In the genomic region with DNA sequence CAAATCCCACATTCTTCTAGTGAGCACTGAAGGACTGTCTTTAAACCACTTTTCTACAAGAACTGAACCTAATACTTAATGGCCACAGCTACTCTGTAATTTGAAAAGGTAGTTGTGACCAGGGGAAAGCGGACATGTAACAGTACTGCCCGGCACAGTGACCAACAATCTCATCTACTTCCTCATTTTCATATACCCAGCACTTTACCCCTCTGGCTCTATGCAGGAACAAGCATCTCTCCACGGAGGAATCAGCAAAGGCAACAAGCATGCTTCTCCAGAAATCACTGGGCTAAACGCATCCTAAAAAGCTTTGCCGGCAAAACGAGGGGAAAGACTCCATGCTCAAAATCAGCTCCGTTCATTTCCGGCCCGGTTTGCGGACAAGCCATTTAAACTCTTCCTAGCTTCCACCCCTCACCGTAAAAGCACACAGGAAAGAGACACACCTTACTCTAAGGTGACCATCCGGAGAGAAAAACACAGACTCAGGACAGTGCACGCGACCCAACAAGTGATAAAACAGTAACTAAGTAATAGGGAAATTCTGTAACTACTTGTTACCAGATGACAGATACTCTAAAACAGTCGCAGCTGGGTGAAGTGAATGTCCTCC, we compare ENCODE assay signal across 8 mouse cellular contexts. TPM values are rescaled to one million over a fixed set of nuclear protein-coding genes. Genes with fewer than 3 reads are reported as not detected.
A peak's percentile ranks its signal among the peaks of the same experiment; 100 is the strongest.
DNase-seq lines count a peak whose midpoint lies in the region; ATAC-seq and TF ChIP-seq lines count a peak whose summit lies in the region.

No protein-coding gene starts in this region.

- TF ChIP-seq CTCF in cerebellum, adult 2 months (IDR thresholded peaks at IDR 0.05; ENCODE audit: borderline replicate concordance, insufficient read depth, low read depth, low read length) = no peak
- TF ChIP-seq CTCF in liver, embryonic 14.5 days (IDR thresholded peaks at IDR 0.05; ENCODE audit: low read depth) = no peak

- H3K9me3 ChIP-seq in forebrain, embryonic 14.5 days (replicated peaks; ENCODE audit: control insufficient read depth, low read length) = no peaks in the 10 kb centered on the region
- no peaks in the 10 kb centered on the region for H3K9me3 ChIP-seq in liver, embryonic 14.5 days (ENCODE audit: control insufficient read depth, low read length)
- no peaks in the 10 kb centered on the region for H3K9me3 ChIP-seq in stomach, embryonic 16.5 days (replicated peaks; ENCODE audit: control insufficient read depth, low read length)

- H3K36me3 ChIP-seq in forebrain, embryonic 14.5 days (ENCODE audit: control insufficient read depth, insufficient read depth, low read length) = peaks cover 31% of the 10 kb centered on the region
- peaks cover 26% of the 10 kb centered on the region for H3K36me3 ChIP-seq in liver, embryonic 14.5 days (replicated peaks; ENCODE audit: control insufficient read depth, insufficient read depth, low read depth)
- peaks cover 17% of the 10 kb centered on the region for H3K36me3 ChIP-seq in stomach, embryonic 16.5 days (ENCODE audit: control insufficient read depth, insufficient read depth, low read length)

- peak overlapping the region; percentile 69 for H3K4me3 ChIP-seq in cerebellum, adult 2 months (replicated peaks; ENCODE audit: insufficient read depth, low read depth, low read length)
- H3K4me3 ChIP-seq in forebrain, embryonic 14.5 days (ENCODE audit: low read depth, low read length) = peak overlapping the region; percentile 100
- H3K4me3 ChIP-seq in liver, embryonic 14.5 days (ENCODE audit: insufficient read depth in 1 of 2, low read depth in 2 of 2, low read length in 2 of 2) = peak overlapping the region; percentile 90 to 95
- peak overlapping the region; percentile 94 for H3K4me3 ChIP-seq in stomach, embryonic 16.5 days (replicated peaks; ENCODE audit: low read length)

- TF ChIP-seq POLR2A in cerebellum, adult 2 months (IDR thresholded peaks at IDR 0.05; ENCODE audit: borderline replicate concordance, insufficient read depth, low read length) = no peak

- no peak for DNase-seq in cerebellum, adult 2 months
- no peak for DNase-seq in cerebellum, postnatal 10 days
- DNase-seq in A20 (ENCODE audit: low read depth, low spot score) = peak; percentile 50
- DNase-seq in forebrain, embryonic 14.5 days (ENCODE audit: low spot score) = no peak
- DNase-seq in liver, embryonic 14.5 days (ENCODE audit: low read depth in 3 of 3, low spot score in 3 of 3) = no peak
- DNase-seq in gastrocnemius, postnatal 10 days = no peak
- no peak for DNase-seq in layer of hippocampus, adult 11-12 months (ENCODE audit: low spot score)

- no peak for TF ChIP-seq EP300 in liver, embryonic 14.5 days (IDR thresholded peaks at IDR 0.05; ENCODE audit: low read depth)

- no peak for ATAC-seq in forebrain, embryonic 14.5 days
- ATAC-seq in liver, embryonic 14.5 days (ENCODE audit: insufficient read depth) = no peak
- ATAC-seq in stomach, embryonic 16.5 days (ENCODE audit: insufficient read depth, low FRiP score) = no peak

- H3K9ac ChIP-seq in forebrain, embryonic 14.5 days (ENCODE audit: low read length) = peak overlapping the region; percentile 98
- peak overlapping the region; percentile 88 for H3K9ac ChIP-seq in liver, embryonic 14.5 days (replicated peaks)
- peak overlapping the region; percentile 97 for H3K9ac ChIP-seq in stomach, embryonic 16.5 days (ENCODE audit: low read length)

- WGBS in cerebellum, adult 2 months = 8% methylated on average over 15 of the region's 15 CpGs
- WGBS in forebrain, embryonic 14.5 days = 32% methylated on average over 15 of the region's 15 CpGs
- WGBS in liver, embryonic 14.5 days (ENCODE audit: insufficient replicate concordance) = 12% methylated on average over 15 of the region's 15 CpGs
- 10% methylated on average over 15 of the region's 15 CpGs for WGBS in stomach, embryonic 16.5 days

- H3K4me1 ChIP-seq in cerebellum, adult 2 months (ENCODE audit: control insufficient read depth, insufficient read depth, low read length) = peaks cover 17% of the 10 kb centered on the region
- peaks cover 20% of the 10 kb centered on the region for H3K4me1 ChIP-seq in forebrain, embryonic 14.5 days (ENCODE audit: control insufficient read depth, insufficient read depth, low read length)
- peaks cover 19 to 32% of the 10 kb centered on the region in 2 experiments for H3K4me1 ChIP-seq in liver, embryonic 14.5 days (replicated peaks; ENCODE audit: control insufficient read depth in 2 of 2, insufficient read depth in 2 of 2, low read length in 1 of 2)
- H3K4me1 ChIP-seq in stomach, embryonic 16.5 days (ENCODE audit: control insufficient read depth, insufficient read depth, low read length) = peaks cover 28% of the 10 kb centered on the region

- no peaks in the 10 kb centered on the region for H3K27me3 ChIP-seq in cerebellum, adult 2 months (ENCODE audit: control insufficient read depth, insufficient read depth, low read length)
- H3K27me3 ChIP-seq in forebrain, embryonic 14.5 days (replicated peaks; ENCODE audit: control insufficient read depth, insufficient read depth, low read length) = no peaks in the 10 kb centered on the region
- no peaks in the 10 kb centered on the region for H3K27me3 ChIP-seq in liver, embryonic 14.5 days (ENCODE audit: control insufficient read depth, insufficient read depth, low read length)
- no peaks in the 10 kb centered on the region for H3K27me3 ChIP-seq in stomach, embryonic 16.5 days (ENCODE audit: control insufficient read depth, insufficient read depth, low read length)

- peak overlapping the region; percentile 78 for H3K4me2 ChIP-seq in forebrain, embryonic 14.5 days (ENCODE audit: low read length)
- peak overlapping the region; percentile 88 for H3K4me2 ChIP-seq in liver, embryonic 14.5 days (ENCODE audit: low read depth)
- peak overlapping the region; percentile 76 for H3K4me2 ChIP-seq in stomach, embryonic 16.5 days (ENCODE audit: low read depth, low read length)

- peak overlapping the region; percentile 26; the same call in 1 of the 2 replicates for H3K27ac ChIP-seq in cerebellum, adult 2 months (ENCODE audit: insufficient read depth, low read length)
- H3K27ac ChIP-seq in forebrain, embryonic 14.5 days (ENCODE audit: low read depth, low read length) = no peak overlapping the region
- no peak overlapping the region for H3K27ac ChIP-seq in liver, embryonic 14.5 days
- peak overlapping the region; percentile 90; the same call in 1 of the 2 replicates for H3K27ac ChIP-seq in stomach, embryonic 16.5 days (ENCODE audit: low read length)

RNA-seq across cellular contexts. Expression of a gene that starts 1.5 kb away (rescaled TPM):
- 25.7 and 26.1 TPM in 2 replicates for polyA plus RNA-seq in cerebellum, adult 2 months (2012; rRNA removed)
- polyA plus RNA-seq in forebrain, embryonic 14.5 days (2014; fragmentation: Nextera tagmentation; extraction: Ambion mirVana) = 27.0 and 27.9 TPM in 2 replicates
- polyA plus RNA-seq in liver, embryonic 14.5 days (2012; rRNA removed) = 4.1 and 6.1 TPM in 2 replicates
- 5.5 and 7.1 TPM in 2 replicates for polyA plus RNA-seq in liver, embryonic 14.5 days (2014; fragmentation: Nextera tagmentation; extraction: Ambion mirVana)
- 18.6 and 20.3 TPM in 2 replicates for polyA plus RNA-seq in stomach, embryonic 16.5 days (2015; fragmentation: Nextera tagmentation; extraction: Ambion mirVana)
- total RNA-seq in gastrocnemius, postnatal 10 days (2021) = 10 to 100 TPM; 26.5 to 33.4 TPM

RNA-seq across cellular contexts. Expression of a gene that starts 18.9 kb away (rescaled TPM):
- 6.1 and 6.9 TPM in 2 replicates for polyA plus RNA-seq in cerebellum, adult 2 months (2012; rRNA removed)
- polyA plus RNA-seq in forebrain, embryonic 14.5 days (2014; fragmentation: Nextera tagmentation; extraction: Ambion mirVana) = 25.0 TPM in 2 replicates
- polyA plus RNA-seq in liver, embryonic 14.5 days (2012; rRNA removed) = 5.9 and 8.0 TPM in 2 replicates
- polyA plus RNA-seq in liver, embryonic 14.5 days (2014; fragmentation: Nextera tagmentation; extraction: Ambion mirVana) = 11.4 and 11.5 TPM in 2 replicates
- polyA plus RNA-seq in stomach, embryonic 16.5 days (2015; fragmentation: Nextera tagmentation; extraction: Ambion mirVana) = 14.1 and 15.3 TPM in 2 replicates
- 1 to 10 TPM; 7.2 to 9.4 TPM for total RNA-seq in gastrocnemius, postnatal 10 days (2021)

Comparison
In these comparisons a context has a peak if more than half of its experiments do, and no peak if none do; other contexts are left out.
1. H3K27ac ChIP-seq: peak in cerebellum, adult 2 months (single experiment) and stomach, embryonic 16.5 days (single experiment); none in forebrain, embryonic 14.5 days (single experiment) and liver, embryonic 14.5 days (single experiment).
2. Peak in every context shown above with its lines, with median percentiles within 50 percentile points of each other: H3K4me3 ChIP-seq, H3K4me2 ChIP-seq and H3K9ac ChIP-seq.